ENCODE assay signal across 8 mouse cellular contexts in the genomic region with DNA sequence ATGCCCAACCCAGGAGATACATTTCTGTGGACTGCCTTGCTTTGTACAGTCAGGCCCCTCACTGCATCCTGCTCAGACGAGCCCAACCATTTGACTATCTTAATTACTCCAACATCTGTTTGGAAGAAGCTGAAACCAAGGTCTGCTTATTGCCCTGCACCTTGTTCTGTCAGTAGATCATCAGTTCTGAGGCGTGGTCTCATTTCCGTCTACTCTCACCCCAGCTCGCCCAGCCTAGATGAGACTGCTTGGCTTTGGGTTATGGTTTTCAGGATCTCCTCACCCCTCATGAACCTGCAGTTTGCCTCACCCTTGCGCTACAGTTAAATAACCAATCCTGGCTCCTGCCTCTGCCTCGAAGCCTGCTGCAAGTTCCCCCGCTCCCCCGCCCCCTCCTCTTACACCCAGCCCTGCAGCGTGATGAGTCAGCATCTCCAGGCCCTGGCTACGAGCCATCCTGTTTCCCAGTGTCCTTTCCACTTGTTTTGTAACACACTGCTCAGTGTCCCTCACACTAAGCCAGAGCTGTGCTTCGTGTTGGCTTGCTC.
DNase-seq lines count a peak whose midpoint lies in the region; ATAC-seq and TF ChIP-seq lines count a peak whose summit lies in the region.

No protein-coding gene starts in this region.

- no peak for DNase-seq in spleen, adult 2 months (ENCODE audit: low read depth in 1 of 2, low spot score in 2 of 2)
- DNase-seq in spleen, adult 12 weeks (ENCODE audit: low spot score): no peak
- peak; percentile 82 to 89 for DNase-seq in heart, adult 9 months (ENCODE audit: low spot score in 2 of 2)

- no peaks in the 10 kb centered on the region for H3K9me3 ChIP-seq in kidney, embryonic 14.5 days (ENCODE audit: control insufficient read depth, low read length)
- no peaks in the 10 kb centered on the region for H3K9me3 ChIP-seq in limb, embryonic 13.5 days
- H3K9me3 ChIP-seq in midbrain, embryonic 13.5 days: no peaks in the 10 kb centered on the region
- H3K9me3 ChIP-seq in stomach, embryonic 16.5 days (replicated peaks; ENCODE audit: control insufficient read depth, low read length): no peaks in the 10 kb centered on the region

- H3K9ac ChIP-seq in kidney, embryonic 14.5 days (ENCODE audit: low read depth, low read length): no peak overlapping the region
- H3K9ac ChIP-seq in limb, embryonic 13.5 days: no peak overlapping the region
- H3K9ac ChIP-seq in midbrain, embryonic 13.5 days (replicated peaks): 0 out of 2 replicates have a peak overlapping the region, but pooled peaks have one; percentile 20
- H3K9ac ChIP-seq in stomach, embryonic 16.5 days (ENCODE audit: low read length): no peak overlapping the region

- 0 out of 2 replicates have a peak overlapping the region, but pooled peaks have one; percentile 18 for H3K27ac ChIP-seq in spleen, adult 2 months (ENCODE audit: insufficient read depth, low read length)
- H3K27ac ChIP-seq in kidney, embryonic 14.5 days (ENCODE audit: low read depth, low read length): no peak overlapping the region; the same call in 1 of the 2 replicates
- H3K27ac ChIP-seq in limb, embryonic 13.5 days: peak overlapping the region; percentile 44; the same call in 1 of the 2 replicates
- H3K27ac ChIP-seq in midbrain, embryonic 13.5 days: no peak overlapping the region
- H3K27ac ChIP-seq in stomach, embryonic 16.5 days (ENCODE audit: low read length): 0 out of 2 replicates have a peak overlapping the region, but pooled peaks have one; percentile 1

- ATAC-seq in erythroid progenitor cell, adult 5-6 weeks (replicated peaks; ENCODE audit: low FRiP score, poor library complexity, severe bottlenecking): 0 out of 2 replicates have a peak, but pooled peaks have one; percentile 30
- peak; percentile 84 for ATAC-seq in kidney, embryonic 14.5 days (ENCODE audit: low FRiP score, low TSS enrichment)
- ATAC-seq in limb, embryonic 13.5 days (ENCODE audit: low FRiP score, low read depth): peak; percentile 68
- peak; percentile 83 for ATAC-seq in midbrain, embryonic 13.5 days
- ATAC-seq in stomach, embryonic 16.5 days (ENCODE audit: insufficient read depth, low FRiP score): peak; percentile 76

- H3K4me3 ChIP-seq in spleen, adult 2 months (ENCODE audit: extremely low read depth, insufficient read depth, insufficient read length): no peak overlapping the region
- H3K4me3 ChIP-seq in kidney, embryonic 14.5 days (ENCODE audit: low read length): no peak overlapping the region
- no peak overlapping the region for H3K4me3 ChIP-seq in limb, embryonic 13.5 days
- H3K4me3 ChIP-seq in midbrain, embryonic 13.5 days (replicated peaks): no peak overlapping the region
- no peak overlapping the region for H3K4me3 ChIP-seq in stomach, embryonic 16.5 days (replicated peaks; ENCODE audit: low read length)

- TF ChIP-seq POLR2A in spleen, adult 2 months (IDR thresholded peaks at IDR 0.05; ENCODE audit: low read depth, low read length): no peak

- WGBS in spleen, adult 2 months: 46% methylated on average over 11 of the region's 11 CpGs
- 23% methylated on average over 11 of the region's 11 CpGs for WGBS in kidney, embryonic 14.5 days
- WGBS in limb, embryonic 13.5 days: 18% methylated on average over 11 of the region's 11 CpGs
- WGBS in midbrain, embryonic 13.5 days: 33% methylated on average over 11 of the region's 11 CpGs
- 18% methylated on average over 11 of the region's 11 CpGs for WGBS in stomach, embryonic 16.5 days

- no peaks in the 10 kb centered on the region; the same call in 1 of the 2 replicates for H3K36me3 ChIP-seq in spleen, adult 2 months (ENCODE audit: control insufficient read depth, insufficient read depth, low read length)
- H3K36me3 ChIP-seq in kidney, embryonic 14.5 days (ENCODE audit: control insufficient read depth, insufficient read depth, low read length): no peaks in the 10 kb centered on the region; the same call in 1 of the 2 replicates
- H3K36me3 ChIP-seq in limb, embryonic 13.5 days: 0 out of 2 replicates have a peak, but pooled peaks cover 2% of the 10 kb centered on the region
- no peaks in the 10 kb centered on the region for H3K36me3 ChIP-seq in midbrain, embryonic 13.5 days
- no peaks in the 10 kb centered on the region for H3K36me3 ChIP-seq in stomach, embryonic 16.5 days (ENCODE audit: control insufficient read depth, insufficient read depth, low read length)

- no peak for TF ChIP-seq CTCF in spleen, adult 2 months (IDR thresholded peaks at IDR 0.05; ENCODE audit: extremely low read depth, insufficient read depth, insufficient read length, insufficient replicate concordance)

- H3K4me2 ChIP-seq in kidney, embryonic 14.5 days (replicated peaks; ENCODE audit: low read depth, low read length): no peak overlapping the region
- H3K4me2 ChIP-seq in limb, embryonic 13.5 days (replicated peaks): no peak overlapping the region; the same call in 1 of the 2 replicates
- no peak overlapping the region for H3K4me2 ChIP-seq in midbrain, embryonic 13.5 days (replicated peaks)
- no peak overlapping the region for H3K4me2 ChIP-seq in stomach, embryonic 16.5 days (ENCODE audit: low read depth, low read length)

- H3K4me1 ChIP-seq in spleen, adult 2 months (ENCODE audit: control insufficient read depth, insufficient read depth, insufficient read length): no peaks in the 10 kb centered on the region
- no peaks in the 10 kb centered on the region; the same call in 1 of the 2 replicates for H3K4me1 ChIP-seq in kidney, embryonic 14.5 days (ENCODE audit: control insufficient read depth, insufficient read depth, low read length)
- peaks cover 26% of the 10 kb centered on the region for H3K4me1 ChIP-seq in limb, embryonic 13.5 days
- H3K4me1 ChIP-seq in midbrain, embryonic 13.5 days (replicated peaks): peaks cover 14% of the 10 kb centered on the region
- peaks cover 13% of the 10 kb centered on the region for H3K4me1 ChIP-seq in stomach, embryonic 16.5 days (ENCODE audit: control insufficient read depth, insufficient read depth, low read length)

- no peaks in the 10 kb centered on the region for H3K27me3 ChIP-seq in spleen, adult 2 months (ENCODE audit: control insufficient read depth, insufficient read depth, low read length)
- no peaks in the 10 kb centered on the region for H3K27me3 ChIP-seq in kidney, embryonic 14.5 days (ENCODE audit: control insufficient read depth, insufficient read depth, low read length)
- no peaks in the 10 kb centered on the region for H3K27me3 ChIP-seq in limb, embryonic 13.5 days
- no peaks in the 10 kb centered on the region for H3K27me3 ChIP-seq in midbrain, embryonic 13.5 days
- H3K27me3 ChIP-seq in stomach, embryonic 16.5 days (ENCODE audit: control insufficient read depth, insufficient read depth, low read length): no peaks in the 10 kb centered on the region

Comparison
In these comparisons a context has a peak if more than half of its experiments do, and no peak if none do; other contexts are left out.
1. DNase-seq: peak in heart, adult 9 months (2 of 2); none in spleen, adult 2 months (0 of 2) and spleen, adult 12 weeks (single experiment).
2. H3K27ac ChIP-seq: peak in spleen, adult 2 months (single experiment), limb, embryonic 13.5 days (single experiment) and stomach, embryonic 16.5 days (single experiment); none in kidney, embryonic 14.5 days (single experiment) and midbrain, embryonic 13.5 days (single experiment).
3. ATAC-seq: peak in every context shown above with its lines; median percentile 84 in kidney, embryonic 14.5 days; 83 in midbrain, embryonic 13.5 days; 76 in stomach, embryonic 16.5 days; 68 in limb, embryonic 13.5 days; 30 in erythroid progenitor cell, adult 5-6 weeks.